Mouse (Mus musculus) frontal cortex, postnatal 14 days (tissue): Measurements from ENCODE around the gene Ufm1.
A peak's percentile ranks its signal among the peaks of the same experiment; 100 is the strongest.

Experiments
- DNase-seq, 2 experiments: peaks; one replicate each; pipeline ENCODE4 v3.0.0; 2022; ENCODE audit warnings: low spot score in 2 of 2

Gene Ufm1

GRCm38 (mm10) chr3:53863383-53864220 lies at the start of gene Ufm1:
Gene Ufm1, minus strand, starts transcription at chr3:53863830.
- peak; percentile 86 to 88 for DNase-seq

GRCm38 (mm10) chr3:53890619-53891540 lies 27.2 kb upstream of the Ufm1 start:
- DNase-seq: peak; percentile 27 to 39

GRCm38 (mm10) chr3:53871596-53871995 lies 8.0 kb upstream of the Ufm1 start:
- no peak for DNase-seq

DNA sequence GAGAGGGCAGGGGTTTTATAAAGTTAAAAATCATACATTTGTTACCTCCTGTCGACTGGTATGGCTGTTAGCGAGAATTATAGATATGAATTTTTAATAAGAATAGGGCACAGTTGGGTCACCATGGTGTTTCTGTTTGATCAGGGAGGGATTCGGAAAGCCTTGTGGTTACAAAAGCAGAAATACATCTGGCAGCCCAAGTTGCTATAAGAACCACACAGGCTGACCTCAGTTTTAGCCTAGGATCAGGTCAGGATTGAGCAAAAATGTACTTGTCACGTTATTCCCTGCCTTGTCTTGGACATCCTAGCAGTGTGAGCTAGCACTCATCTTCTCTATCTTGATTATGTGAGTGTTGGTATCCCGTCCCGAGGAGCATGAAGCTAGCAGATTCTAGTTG lies 6.9 kb upstream of the Ufm1 start:
- DNase-seq: no peak

- DNase-seq: no peak
These were observed 5.6 kb upstream of the Ufm1 start for GRCm38 (mm10) chr3:53869263-53869662.

GRCm38 (mm10) chr3:53868212-53868611 lies 4.6 kb upstream of the Ufm1 start:
- DNase-seq: no peak

- DNase-seq: no peak
These were observed 8.8 kb downstream of the Ufm1 start for GRCm38 (mm10) chr3:53854831-53855230.

DNA sequence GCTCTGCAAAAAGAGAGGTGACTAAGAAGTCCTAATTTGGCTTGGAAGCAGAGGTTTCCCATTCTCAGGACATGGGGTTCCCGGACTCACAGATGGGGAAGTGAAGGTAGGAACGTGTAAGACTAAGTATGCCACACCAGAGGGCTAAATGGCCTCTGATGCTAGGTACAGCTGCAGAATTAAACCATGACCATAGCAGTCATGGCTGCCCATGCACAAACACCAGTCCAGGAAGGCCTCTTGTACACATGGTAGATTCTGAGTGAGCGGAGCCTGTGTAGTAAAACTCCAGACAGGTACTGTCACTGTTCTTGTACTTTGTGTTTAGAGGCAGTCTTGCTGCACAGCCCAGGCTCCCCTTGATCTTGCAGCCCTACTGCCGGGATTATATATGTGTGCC lies 9.4 kb downstream of the Ufm1 start:
- DNase-seq: no peak

DNA sequence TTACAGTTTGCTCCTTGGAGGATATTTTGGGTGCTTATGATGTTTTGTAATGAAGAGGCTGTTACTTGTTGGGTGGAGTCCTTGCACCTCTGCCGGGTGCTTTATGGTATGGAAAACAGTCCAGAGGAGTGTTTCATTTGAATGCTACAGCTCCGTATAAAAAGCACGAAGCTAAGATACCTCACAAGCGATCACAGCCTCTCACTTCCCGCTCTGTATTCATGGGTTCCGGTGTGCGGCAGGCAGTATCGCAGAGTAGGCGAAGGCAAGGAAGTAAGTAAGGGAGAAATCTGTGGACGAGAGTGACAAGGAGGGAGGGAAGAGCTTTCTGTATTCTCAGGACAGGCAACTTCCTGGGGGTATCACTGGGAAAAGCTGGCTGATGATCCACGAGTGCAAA lies 15.4 kb downstream of the Ufm1 start:
- no peak for DNase-seq

DNA sequence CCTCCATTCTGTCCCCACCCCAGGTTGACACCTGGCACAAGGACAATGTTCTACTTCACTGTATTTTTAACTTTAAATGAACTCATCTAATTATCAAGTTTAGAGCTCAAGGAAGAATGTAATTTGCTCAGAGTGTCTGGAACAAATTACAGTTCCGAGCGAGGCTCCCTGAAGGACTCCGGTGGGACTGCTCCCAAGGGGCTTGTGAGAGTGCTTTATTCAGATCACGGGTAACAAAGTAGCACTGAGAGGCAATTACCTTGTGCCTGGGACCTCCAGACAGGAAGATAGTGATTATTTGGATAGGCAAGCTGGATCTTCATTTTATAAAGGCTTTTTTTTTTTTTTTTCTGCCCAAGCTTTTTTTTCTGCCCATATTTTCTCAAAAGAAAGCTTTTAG lies 15.9 kb downstream of the Ufm1 start:
- DNase-seq: no peak

- no peak for DNase-seq
These were observed 17.3 kb downstream of the Ufm1 start for GRCm38 (mm10) chr3:53846206-53846928.

DNA sequence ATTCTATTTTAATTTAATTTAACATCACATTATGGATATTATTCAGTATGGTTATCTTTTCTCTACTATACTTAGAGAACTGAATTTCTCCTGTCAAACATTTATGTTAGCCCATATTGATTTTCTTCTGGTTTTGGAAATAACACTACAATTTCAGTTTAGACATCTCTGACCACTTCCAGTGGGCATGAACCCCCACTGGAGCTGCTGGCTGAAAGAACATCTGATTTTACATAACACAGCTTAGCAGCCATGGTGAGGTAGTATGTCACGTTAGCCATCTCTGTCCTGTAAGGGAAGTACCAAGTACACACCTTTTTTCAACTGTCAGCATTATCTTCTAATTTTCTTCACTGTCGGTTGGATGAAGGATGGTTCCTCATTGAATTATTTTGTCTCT lies 18.8 kb downstream of the Ufm1 start, which contains the start of gene Gm10985:
Gene Gm10985, plus strand, starts transcription at position 301 of the 400 bp plus-strand sequence.
- DNase-seq: no peak

DNA sequence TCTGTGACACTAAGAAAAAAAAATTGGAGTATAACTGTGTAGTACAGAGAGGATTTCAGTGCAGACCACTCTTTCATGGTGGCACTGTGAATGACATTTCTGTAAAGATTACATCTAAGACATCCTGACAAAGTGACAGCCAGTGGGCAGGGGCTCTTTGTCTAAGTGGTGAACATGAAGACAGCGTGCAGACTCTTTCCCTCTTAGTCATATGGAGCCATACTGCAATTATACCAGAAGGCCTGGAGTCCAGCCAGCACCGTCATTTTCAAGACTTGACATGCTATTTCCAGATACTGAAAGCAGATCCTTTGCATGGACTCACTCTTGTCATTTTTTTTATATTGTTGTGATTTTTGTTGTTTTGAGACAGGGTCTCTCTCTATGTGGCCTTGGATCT lies 29.4 kb downstream of the Ufm1 start:
- DNase-seq: peak in 1 of 2 experiments; percentile 26

DNA sequence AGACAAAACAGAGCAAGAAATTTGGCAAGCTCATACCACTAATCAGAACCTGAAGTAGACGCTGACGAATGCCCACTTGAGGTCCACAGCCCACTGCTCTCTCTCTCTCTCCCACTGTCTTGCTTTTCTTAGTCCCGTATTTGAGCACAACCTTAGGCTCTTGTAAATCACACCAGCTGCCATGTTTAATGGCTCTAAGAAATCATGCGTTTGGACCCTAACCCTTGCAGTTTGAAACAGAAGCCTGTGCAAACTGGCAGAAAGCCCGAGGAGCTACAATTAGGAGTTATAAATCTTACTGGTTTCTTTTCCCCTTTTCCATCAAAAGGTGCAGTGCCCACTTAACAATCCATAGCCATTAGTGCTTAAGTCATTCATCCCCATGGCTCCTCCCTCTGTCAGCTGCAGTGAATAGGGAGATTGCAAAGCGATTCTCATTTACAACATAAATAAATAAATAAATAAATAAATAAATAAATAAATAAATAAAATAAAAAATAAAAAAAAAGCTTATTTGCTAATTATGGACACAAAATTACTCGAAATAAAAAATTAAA lies 50.1 kb downstream of the Ufm1 start:
- no peak for DNase-seq
